Mouse (Mus musculus): ENCODE measurements around the gene Gal3st4.

GRCm38 (mm10) chr5:138222111-138222510, 50.5 kb downstream of the Gal3st4 start:
- TF ChIP-seq CTCF (IDR thresholded peaks at IDR 0.05) (no peak; the same call in none of the 2 replicates), POLR2A (IDR thresholded peaks at IDR 0.05; ENCODE audit: insufficient read depth, low read depth, low read length) (no peak), EP300 (IDR thresholded peaks at IDR 0.05; ENCODE audit: insufficient read depth, low read depth, low read length) (no peak)
